Mouse (Mus musculus): Measurements from ENCODE around the gene Ftl1. TPM values are rescaled to one million over a fixed set of nuclear protein-coding genes. Genes with fewer than 3 reads are reported as not detected.

Gene Ftl1
- polyA plus RNA-seq, 1 experiment from 2014 or later = 5,335 TPM

- H3K4me1 ChIP-seq = peaks cover 6% of the 10 kb centered on the region
- H3K9ac ChIP-seq (replicated peaks) = no peak overlapping the region
- no peaks in the 10 kb centered on the region for H3K9me3 ChIP-seq (replicated peaks)
- peaks cover 45% of the 10 kb centered on the region for H3K36me3 ChIP-seq
- ATAC-seq (ENCODE audit: low FRiP score) = no peak
- WGBS = 11% methylated on average over 27 of the region's 27 CpGs
- peaks cover 69% of the 10 kb centered on the region for H3K27me3 ChIP-seq (replicated peaks)
- no peak overlapping the region for H3K4me2 ChIP-seq
- H3K4me3 ChIP-seq (replicated peaks) = no peak overlapping the region
- no peak overlapping the region for H3K27ac ChIP-seq (replicated peaks)
Observed at GRCm38 (mm10) chr7:45419859-45420614, 39.6 kb downstream of the Ftl1 start.

GRCm38 (mm10) chr7:45417962-45418492 lies 41.7 kb downstream of the Ftl1 start:
- 13% methylated on average over 13 of the region's 13 CpGs for WGBS
- no peak for ATAC-seq (ENCODE audit: low FRiP score)
- Histone ChIP-seq H3K4me3 (replicated peaks) (no peak overlapping the region), H3K36me3 (peaks cover 25% of the 10 kb centered on the region), H3K27me3 (replicated peaks) (peaks cover 89% of the 10 kb centered on the region), H3K27ac (replicated peaks) (no peak overlapping the region), H3K9me3 (replicated peaks) (no peaks in the 10 kb centered on the region), H3K4me1 (peaks cover 20% of the 10 kb centered on the region), H3K4me2 (no peak overlapping the region), H3K9ac (replicated peaks) (no peak overlapping the region)

- Histone ChIP-seq H3K4me2 (peak overlapping the region; percentile 34), H3K9me3 (replicated peaks) (no peaks in the 10 kb centered on the region), H3K9ac (replicated peaks) (no peak overlapping the region), H3K27ac (replicated peaks) (no peak overlapping the region), H3K36me3 (peaks cover under 1% of the 10 kb centered on the region; the same call in 1 of the 2 replicates), H3K4me3 (replicated peaks) (0 out of 2 replicates have a peak overlapping the region, but pooled peaks have one; percentile 5), H3K4me1 (peaks cover 20% of the 10 kb centered on the region), H3K27me3 (replicated peaks) (peaks cover 98% of the 10 kb centered on the region)
- 13% methylated on average over 37 of the region's 37 CpGs for WGBS
- ATAC-seq (ENCODE audit: low FRiP score) = no peak
Observed at GRCm38 (mm10) chr7:45415636-45416035, 44.0 kb downstream of the Ftl1 start.

GRCm38 (mm10) chr7:45414740-45415224 lies 44.9 kb downstream of the Ftl1 start:
- 38% methylated on average over 12 of the region's 12 CpGs for WGBS
- no peak overlapping the region for H3K9ac ChIP-seq (replicated peaks)
- ATAC-seq (ENCODE audit: low FRiP score) = no peak
- peaks cover 20% of the 10 kb centered on the region for H3K4me1 ChIP-seq
- H3K27ac ChIP-seq (replicated peaks) = no peak overlapping the region
- H3K9me3 ChIP-seq (replicated peaks) = no peaks in the 10 kb centered on the region
- H3K27me3 ChIP-seq (replicated peaks) = peaks cover 98% of the 10 kb centered on the region
- H3K4me2 ChIP-seq = no peak overlapping the region
- no peaks in the 10 kb centered on the region for H3K36me3 ChIP-seq
- H3K4me3 ChIP-seq (replicated peaks) = no peak overlapping the region

GRCm38 (mm10) chr7:45413864-45414739 lies 45.6 kb downstream of the Ftl1 start:
- Histone ChIP-seq H3K27ac (replicated peaks) (no peak overlapping the region), H3K9me3 (replicated peaks) (no peaks in the 10 kb centered on the region), H3K27me3 (replicated peaks) (peaks cover 98% of the 10 kb centered on the region), H3K9ac (replicated peaks) (peak overlapping the region; percentile 50), H3K36me3 (no peaks in the 10 kb centered on the region), H3K4me1 (peaks cover 20% of the 10 kb centered on the region), H3K4me3 (replicated peaks) (peak overlapping the region; percentile 51), H3K4me2 (peak overlapping the region; percentile 94)
- WGBS = under 1% methylated on average over 22 of the region's 27 CpGs
- no peak for ATAC-seq (ENCODE audit: low FRiP score)

GRCm38 (mm10) chr7:45413113-45413863 lies 46.4 kb downstream of the Ftl1 start, which contains the start of gene Ntf5:
Gene Ntf5, plus strand, starts transcription at chr7:45413695.
- no peaks in the 10 kb centered on the region for H3K36me3 ChIP-seq
- ATAC-seq (ENCODE audit: low FRiP score) = no peak
- H3K27me3 ChIP-seq (replicated peaks) = peaks cover 98% of the 10 kb centered on the region
- no peaks in the 10 kb centered on the region for H3K9me3 ChIP-seq (replicated peaks)
- 3% methylated on average over 44 of the region's 45 CpGs for WGBS
- peak within 1 kb of the TSS; percentile 94 for H3K4me2 ChIP-seq
- H3K4me3 ChIP-seq (replicated peaks) = peak within 1 kb of the TSS; percentile 51
- H3K27ac ChIP-seq (replicated peaks) = no peak within 1 kb of the TSS
- peak within 1 kb of the TSS; percentile 50 for H3K9ac ChIP-seq (replicated peaks)
- peaks cover 20% of the 10 kb centered on the region for H3K4me1 ChIP-seq

- Histone ChIP-seq H3K36me3 (no peaks in the 10 kb centered on the region), H3K27me3 (replicated peaks) (peaks cover 98% of the 10 kb centered on the region), H3K27ac (replicated peaks) (no peak overlapping the region), H3K4me2 (no peak overlapping the region), H3K9ac (replicated peaks) (no peak overlapping the region), H3K4me1 (peaks cover 20% of the 10 kb centered on the region), H3K4me3 (replicated peaks) (no peak overlapping the region), H3K9me3 (replicated peaks) (no peaks in the 10 kb centered on the region)
- WGBS = 92% methylated on average over 2 of the region's 2 CpGs
- ATAC-seq (ENCODE audit: low FRiP score) = no peak
Observed at GRCm38 (mm10) chr7:45412421-45412820, 47.3 kb downstream of the Ftl1 start.

GRCm38 (mm10) chr7:45409497-45410163 lies 50.1 kb downstream of the Ftl1 start:
- peaks cover 32% of the 10 kb centered on the region for H3K4me1 ChIP-seq
- H3K4me3 ChIP-seq (replicated peaks) = no peak overlapping the region
- H3K27ac ChIP-seq (replicated peaks) = no peak overlapping the region
- peaks cover 97% of the 10 kb centered on the region for H3K27me3 ChIP-seq (replicated peaks)
- H3K4me2 ChIP-seq = no peak overlapping the region
- WGBS = 89% methylated on average over 8 of the region's 8 CpGs
- H3K36me3 ChIP-seq = no peaks in the 10 kb centered on the region
- no peaks in the 10 kb centered on the region for H3K9me3 ChIP-seq (replicated peaks)
- no peak for ATAC-seq (ENCODE audit: low FRiP score)
- no peak overlapping the region for H3K9ac ChIP-seq (replicated peaks)

GRCm38 (mm10) chr7:45408949-45409348 lies 50.7 kb downstream of the Ftl1 start:
- WGBS = 91% methylated on average over 17 of the region's 17 CpGs
- Histone ChIP-seq H3K9ac (replicated peaks) (no peak overlapping the region), H3K4me3 (replicated peaks) (no peak overlapping the region), H3K4me1 (peaks cover 28% of the 10 kb centered on the region), H3K4me2 (no peak overlapping the region), H3K9me3 (replicated peaks) (no peaks in the 10 kb centered on the region), H3K27me3 (replicated peaks) (peaks cover 90% of the 10 kb centered on the region), H3K36me3 (no peaks in the 10 kb centered on the region), H3K27ac (replicated peaks) (no peak overlapping the region)
- ATAC-seq (ENCODE audit: low FRiP score) = no peak

- Histone ChIP-seq H3K9me3 (replicated peaks) (no peaks in the 10 kb centered on the region), H3K9ac (replicated peaks) (no peak overlapping the region), H3K27me3 (replicated peaks) (peaks cover 84% of the 10 kb centered on the region), H3K27ac (replicated peaks) (no peak overlapping the region), H3K4me1 (peaks cover 22% of the 10 kb centered on the region), H3K4me3 (replicated peaks) (no peak overlapping the region), H3K4me2 (no peak overlapping the region), H3K36me3 (no peaks in the 10 kb centered on the region)
- whole genome bisulfite sequencing = 73% methylated on average over 7 of the region's 7 CpGs
- ATAC-seq (ENCODE audit: low FRiP score) = no peak
Observed at GRCm38 (mm10) chr7:45408351-45408750, 51.3 kb downstream of the Ftl1 start.

Measured in neural tube, embryonic 15.5 days (tissue).